Comparison of ENCODE assay signal across 8 mouse cellular contexts in genomic region chr2:173171470-173171869, GRCm38 (mm10). TPM values are rescaled to one million over a fixed set of nuclear protein-coding genes. Genes with fewer than 3 reads are reported as not detected.
DNase-seq lines count a peak whose midpoint lies in the region; ATAC-seq and TF ChIP-seq lines count a peak whose summit lies in the region.

No protein-coding gene starts in this region.

- H3K4me3 ChIP-seq in kidney, adult 2 months (ENCODE audit: insufficient read depth, low read depth, low read length), result no peak overlapping the region
- no peak overlapping the region for H3K4me3 ChIP-seq in liver, embryonic 16.5 days (ENCODE audit: low read depth, low read length)

- intact Hi-C loops in heart, postnatal 36 days (cut with DNase I), result no loop called here
- intact Hi-C loops in gastrocnemius, postnatal 36 days (cut with DNase I), result no loop called here

- no peak for TF ChIP-seq POLR2A in brain, embryonic 14.5 days (IDR thresholded peaks at IDR 0.05; ENCODE audit: borderline replicate concordance, extremely low read depth, insufficient read depth, insufficient read length, poor library complexity, severe bottlenecking)
- no peak for TF ChIP-seq POLR2A in kidney, adult 2 months (IDR thresholded peaks at IDR 0.05; ENCODE audit: low read depth, low read length)

- 0 out of 2 replicates have a peak overlapping the region, but pooled peaks have one; percentile 12 for H3K4me2 ChIP-seq in liver, embryonic 16.5 days (ENCODE audit: low read depth, low read length)

- H3K9ac ChIP-seq in liver, embryonic 16.5 days (ENCODE audit: low read depth, low read length), result no peak overlapping the region

- H3K27ac ChIP-seq in kidney, adult 2 months (ENCODE audit: insufficient read depth, low read depth, low read length), result peak overlapping the region; percentile 34; the same call in 1 of the 2 replicates
- H3K27ac ChIP-seq in liver, embryonic 16.5 days (ENCODE audit: low read length), result no peak overlapping the region

- no peaks in the 10 kb centered on the region for H3K27me3 ChIP-seq in kidney, adult 2 months (replicated peaks; ENCODE audit: control insufficient read depth, insufficient read depth, low read length)
- peaks cover 9% of the 10 kb centered on the region for H3K27me3 ChIP-seq in liver, embryonic 16.5 days (ENCODE audit: control insufficient read depth, insufficient read depth, low read depth, low read length)

- peaks cover 36% of the 10 kb centered on the region for H3K4me1 ChIP-seq in kidney, adult 2 months (ENCODE audit: control insufficient read depth, insufficient read depth, low read length)
- H3K4me1 ChIP-seq in liver, embryonic 16.5 days (ENCODE audit: control insufficient read depth, low read depth, low read length), result peaks cover 6% of the 10 kb centered on the region; the same call in 1 of the 2 replicates

- TF ChIP-seq CTCF in brain, embryonic 14.5 days (IDR thresholded peaks at IDR 0.05; ENCODE audit: borderline replicate concordance, extremely low read depth, insufficient read depth, insufficient read length), result no peak
- TF ChIP-seq CTCF in kidney, adult 2 months (conservative IDR thresholded peaks at IDR 0.05; ENCODE audit: insufficient read depth, insufficient read length, low read depth, low read length), result no peak

- 0 out of 2 replicates have a peak, but pooled peaks cover 2% of the 10 kb centered on the region for H3K9me3 ChIP-seq in liver, embryonic 16.5 days (replicated peaks; ENCODE audit: control insufficient read depth, low read length)

- DNase-seq in heart, adult 11 months, result peak; percentile 88
- DNase-seq in heart, postnatal 36 days, result no peak
- peak; percentile 73 for DNase-seq in brain, embryonic 14.5 days (ENCODE audit: low read depth)
- peak; percentile 27 to 28 for DNase-seq in gastrocnemius, postnatal 36 days
- peak; percentile 90 for DNase-seq in kidney, adult 2 months
- peak; percentile 18 to 25 for DNase-seq in right cerebral cortex, postnatal 36 days (ENCODE audit: low spot score in 2 of 2)
- no peak for DNase-seq in spleen, postnatal 4 days (ENCODE audit: low spot score in 2 of 2)

- no peak for ATAC-seq in liver, embryonic 16.5 days (ENCODE audit: low read depth)

- H3K36me3 ChIP-seq in kidney, adult 2 months (ENCODE audit: control insufficient read depth, insufficient read depth, low read length), result no peaks in the 10 kb centered on the region
- no peaks in the 10 kb centered on the region for H3K36me3 ChIP-seq in liver, embryonic 16.5 days (ENCODE audit: control insufficient read depth, insufficient read depth)

- WGBS in kidney, adult 2 months, result 2% methylated on average over 30 of the region's 30 CpGs
- WGBS in liver, embryonic 16.5 days (ENCODE audit: insufficient replicate concordance), result 4% methylated on average over 30 of the region's 30 CpGs

RNA-seq across cellular contexts. Expression of gene Pck1, which starts 18.6 kb away (rescaled TPM):
- total RNA-seq in heart, postnatal 36 days (2021), result 10 to 100 TPM in 1 of 2 experiments, 1 to 10 TPM in 1; 3.3 to 26.2 TPM
- polyA plus RNA-seq in brain, embryonic 14.5 days (2012; rRNA removed), result not detected in 2 replicates
- total RNA-seq in gastrocnemius, postnatal 36 days (2021), result 1 to 10 TPM; 2.8 to 8.8 TPM
- 648 and 871 TPM in 2 replicates for polyA plus RNA-seq in kidney, adult 2 months (2012; rRNA removed)
- 0.80 and 0.93 TPM in 2 replicates for polyA plus RNA-seq in liver, embryonic 16.5 days (2015; fragmentation: Nextera tagmentation; extraction: Ambion mirVana)

RNA-seq across cellular contexts. Expression of gene Zbp1, which starts 47.3 kb away (rescaled TPM):
- total RNA-seq in heart, postnatal 36 days (2021), result 1 to 10 TPM in 1 of 2 experiments, under 1 TPM in 1; 0.44 to 1.8 TPM
- polyA plus RNA-seq in brain, embryonic 14.5 days (2012; rRNA removed), result 0.18 and 0.40 TPM in 2 replicates
- under 1 TPM in 1 of 2 experiments, not detected in 1; 0.30 TPM for total RNA-seq in gastrocnemius, postnatal 36 days (2021)
- 3.3 and 7.8 TPM in 2 replicates for polyA plus RNA-seq in kidney, adult 2 months (2012; rRNA removed)
- 0.68 and 1.0 TPM in 2 replicates for polyA plus RNA-seq in liver, embryonic 16.5 days (2015; fragmentation: Nextera tagmentation; extraction: Ambion mirVana)

RNA-seq across cellular contexts. Expression of gene Ctcfl, which starts 52.1 kb away (rescaled TPM):
- under 1 TPM in 1 of 2 experiments, not detected in 1; 0.14 TPM for total RNA-seq in heart, postnatal 36 days (2021)
- not detected in 2 replicates for polyA plus RNA-seq in brain, embryonic 14.5 days (2012; rRNA removed)
- under 1 TPM in 1 of 2 experiments, not detected in 1; 0.15 TPM for total RNA-seq in gastrocnemius, postnatal 36 days (2021)
- polyA plus RNA-seq in kidney, adult 2 months (2012; rRNA removed), result 0.03 TPM in 2 replicates
- polyA plus RNA-seq in liver, embryonic 16.5 days (2015; fragmentation: Nextera tagmentation; extraction: Ambion mirVana), result 0.05 and 0.06 TPM in 2 replicates

Comparison
In these comparisons a context has a peak if more than half of its experiments do, and no peak if none do; other contexts are left out.
1. DNase-seq: peak in heart, adult 11 months (single experiment), brain, embryonic 14.5 days (single experiment), gastrocnemius, postnatal 36 days (2 of 2), kidney, adult 2 months (single experiment) and right cerebral cortex, postnatal 36 days (2 of 2); none in heart, postnatal 36 days (0 of 2) and spleen, postnatal 4 days (0 of 2).
2. RNA of gene Pck1, which starts 18.6 kb away (polyA plus RNA-seq): 648 to 871 TPM in kidney, adult 2 months; 0.80 to 0.93 TPM in liver, embryonic 16.5 days and not detected in brain, embryonic 14.5 days; every median in the first group is over 100 times any median in the second.